Mouse (Mus musculus) naive thymus-derived CD4-positive, alpha-beta T cell, adult 2 months (primary cell): Measurements from ENCODE around the gene Sympk.
A peak's percentile ranks its signal among the peaks of the same experiment; 100 is the strongest.

Experiments used
- DNase-seq: peaks from one replicate; pipeline ENCODE4 v3.0.0-alpha.2; 2011; ENCODE audit warnings: low read depth

The Sympk gene

DNA sequence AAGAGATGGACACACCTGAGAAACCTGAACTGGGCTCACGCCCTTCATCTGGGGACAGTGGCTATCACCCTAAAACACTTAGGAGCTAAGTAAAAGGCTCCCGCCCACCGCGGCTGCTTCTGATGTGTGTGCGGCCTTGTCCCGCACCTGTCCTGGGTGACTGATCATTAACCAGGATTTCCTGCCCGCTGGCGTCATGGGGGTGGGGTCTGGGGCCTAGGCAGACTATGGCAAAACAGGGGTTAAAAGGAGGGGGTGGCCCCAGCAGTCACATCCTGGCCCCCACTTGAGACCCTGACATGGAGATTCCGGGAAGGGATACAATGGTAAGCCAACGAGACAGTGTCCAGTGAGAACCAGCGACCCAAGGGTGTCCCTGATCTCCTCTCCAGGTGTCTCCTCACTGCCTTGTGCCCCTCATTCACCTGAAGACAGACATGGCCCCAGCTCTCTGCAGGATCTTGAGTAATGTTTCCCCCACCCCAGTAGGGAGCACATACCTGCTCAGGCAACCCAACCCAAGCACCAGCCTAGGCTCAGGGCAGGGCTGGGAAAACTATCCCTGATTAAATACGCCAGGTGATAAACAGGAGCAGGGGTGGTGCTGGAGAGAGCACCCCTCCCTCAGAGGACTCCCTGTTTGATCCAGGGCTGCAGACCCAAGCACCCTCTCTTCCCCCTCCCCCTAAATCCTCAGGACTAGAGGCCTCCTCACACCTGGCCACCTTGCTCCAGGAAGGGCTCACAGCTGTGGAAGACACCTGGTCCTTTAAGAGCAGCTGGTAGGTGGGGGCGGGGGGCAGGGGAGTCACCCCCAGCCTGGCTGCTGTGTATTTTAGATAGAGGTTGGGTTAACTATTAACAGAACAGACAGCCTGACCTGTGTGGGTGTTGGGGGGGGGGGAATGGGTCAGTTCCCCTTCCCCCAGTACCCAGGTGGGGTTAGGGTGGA is 16.9 kb upstream of the Sympk start:
- no peak for DNase-seq

DNA sequence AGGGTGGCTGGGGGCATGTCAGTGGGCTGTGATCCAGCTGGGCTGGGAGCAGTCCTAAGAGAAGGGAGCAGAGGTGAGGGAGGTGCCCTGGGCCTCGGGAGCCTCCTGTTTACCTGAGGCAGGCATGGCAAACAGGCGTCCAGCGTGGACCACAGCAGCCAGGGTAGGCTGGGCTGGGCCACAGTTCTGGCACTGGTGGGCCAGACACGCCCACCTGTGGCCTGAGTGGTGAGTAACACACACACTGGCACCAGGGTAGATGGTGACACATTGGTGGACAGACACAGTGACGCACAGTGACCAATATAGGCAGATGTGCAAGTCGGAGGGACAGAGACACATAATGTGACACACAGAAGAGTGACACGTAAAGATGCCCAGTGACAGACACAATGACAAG is 13.6 kb upstream of the Sympk start:
- DNase-seq = no peak

DNA sequence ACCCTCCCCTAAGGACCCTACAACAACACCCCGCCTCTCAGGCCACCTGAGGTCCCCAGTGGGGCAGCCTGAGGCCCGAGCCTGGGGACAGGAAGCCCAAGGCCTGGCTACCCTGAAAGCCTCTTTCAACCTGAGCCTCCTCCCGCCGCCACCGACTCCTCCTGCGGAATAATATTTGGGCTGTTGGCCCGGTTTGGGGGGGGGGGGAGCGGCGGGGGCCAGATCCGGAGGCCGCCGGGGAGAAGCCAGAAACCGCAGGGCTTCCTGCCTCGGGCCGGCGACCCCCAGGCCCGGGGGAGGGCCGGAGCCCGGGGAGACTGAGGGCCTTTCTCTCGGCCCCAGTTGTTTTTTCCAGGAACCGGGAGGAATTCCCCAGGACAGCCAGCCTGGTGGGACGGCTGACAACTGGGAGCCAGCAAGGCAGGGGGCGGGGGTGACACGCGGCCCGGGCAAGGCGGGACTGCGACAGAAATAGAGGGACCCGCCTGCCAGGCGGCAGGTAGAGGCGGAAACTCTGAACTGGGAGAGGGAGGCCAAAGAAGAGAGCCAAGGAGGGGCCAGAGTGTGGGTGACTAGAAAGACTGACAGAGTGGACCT is 12.1 kb upstream of the Sympk start:
- DNase-seq = no peak

DNA sequence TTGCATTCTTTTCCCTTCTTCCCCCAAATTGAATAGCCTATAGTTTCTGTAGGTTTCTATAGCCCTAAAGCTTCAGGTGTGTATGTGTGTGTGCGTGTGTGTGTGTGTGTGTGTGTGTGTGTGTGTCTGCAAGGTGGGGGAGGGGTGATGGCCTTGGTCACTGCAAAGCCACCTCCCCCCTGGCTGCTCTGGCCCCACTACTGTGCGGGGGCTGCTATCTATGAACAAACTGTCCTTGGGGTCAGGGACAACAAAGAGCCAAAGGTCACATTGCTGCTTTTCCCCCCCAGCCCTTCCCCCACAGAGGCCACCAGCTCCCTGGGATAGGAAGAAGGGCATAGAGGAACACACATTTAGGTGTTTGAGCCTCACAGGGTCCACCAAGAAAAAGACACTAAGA is 11.3 kb upstream of the Sympk start:
- no peak for DNase-seq

DNA sequence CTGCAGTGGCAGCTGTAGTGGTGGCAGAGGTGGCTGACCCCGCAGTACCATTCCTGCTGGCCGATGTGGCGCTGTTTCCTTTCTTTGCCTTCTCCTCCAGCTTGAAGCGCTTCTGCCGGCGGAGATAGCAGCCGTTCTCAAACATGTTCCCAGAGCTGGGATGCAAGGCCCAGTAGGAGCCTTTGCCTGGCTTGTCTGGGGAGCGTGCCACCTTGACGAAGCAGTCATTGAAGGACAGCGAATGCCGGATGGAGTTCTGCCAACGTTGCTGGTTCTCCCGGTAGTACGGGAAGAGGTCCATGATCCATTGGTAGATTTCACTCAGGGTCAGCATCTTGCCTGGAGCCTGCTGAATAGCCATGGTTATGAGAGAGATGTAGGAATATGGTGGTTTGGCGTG is 9.7 kb upstream of the Sympk start:
- no peak for DNase-seq

DNA sequence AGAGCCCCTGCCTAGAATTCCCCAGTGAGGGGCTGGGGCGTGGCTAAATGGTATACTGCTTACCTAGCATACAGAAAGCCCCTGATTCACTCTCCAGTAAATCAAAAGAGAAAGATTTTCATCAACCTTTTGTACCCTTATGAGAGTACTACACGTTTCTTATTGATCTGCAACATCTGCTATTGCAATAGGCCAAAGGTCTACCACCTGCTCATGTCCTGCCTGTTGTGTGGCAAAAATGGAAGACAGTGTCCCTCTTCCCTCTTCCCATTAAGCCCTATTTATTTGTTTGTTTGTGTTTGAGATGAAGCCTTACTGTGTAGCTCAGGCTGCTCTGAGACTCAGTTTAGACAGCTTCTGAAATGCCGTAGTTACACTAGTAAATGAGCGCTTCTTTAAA is 8.1 kb upstream of the Sympk start:
- no peak for DNase-seq

DNA sequence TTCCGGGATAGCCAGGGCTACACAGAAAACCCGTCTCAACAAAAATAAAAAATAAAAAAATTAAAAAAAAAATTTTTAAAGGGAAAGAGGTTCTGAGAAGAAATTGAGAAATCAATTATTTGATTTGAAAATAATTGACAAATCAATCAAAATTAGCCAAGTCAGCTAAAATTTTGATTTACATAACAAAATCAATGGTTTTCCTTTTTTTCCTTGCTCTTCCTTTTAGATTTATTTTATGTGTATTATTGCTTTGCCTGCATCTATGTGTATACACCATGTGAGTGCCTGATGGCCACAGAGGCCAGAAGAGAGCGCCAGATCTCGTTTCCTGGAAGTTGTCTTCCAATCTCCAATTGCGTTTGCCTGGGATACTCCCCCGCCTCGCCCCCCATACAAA is 6.3 kb upstream of the Sympk start:
- DNase-seq = no peak

DNA sequence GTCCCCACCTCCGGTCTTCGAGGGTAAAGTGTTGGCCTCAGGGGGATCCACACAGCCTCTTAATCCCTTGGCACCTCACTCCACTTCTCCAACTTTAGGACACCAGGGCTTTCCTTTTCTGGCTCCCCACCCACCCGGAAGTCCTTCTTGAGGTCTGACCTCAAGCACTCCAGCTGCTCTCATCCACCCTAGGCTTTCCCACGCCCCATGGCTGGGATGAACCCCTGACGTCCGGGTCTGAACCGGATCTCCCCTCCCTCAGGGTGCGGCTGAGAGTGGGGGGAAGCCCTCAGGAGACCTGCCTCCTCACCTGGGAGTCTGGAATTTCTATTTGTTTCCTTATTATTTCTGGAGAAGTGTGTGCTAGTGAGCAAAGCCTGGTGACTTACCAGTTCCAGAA is 3.1 kb upstream of the Sympk start:
- no peak for DNase-seq

DNA sequence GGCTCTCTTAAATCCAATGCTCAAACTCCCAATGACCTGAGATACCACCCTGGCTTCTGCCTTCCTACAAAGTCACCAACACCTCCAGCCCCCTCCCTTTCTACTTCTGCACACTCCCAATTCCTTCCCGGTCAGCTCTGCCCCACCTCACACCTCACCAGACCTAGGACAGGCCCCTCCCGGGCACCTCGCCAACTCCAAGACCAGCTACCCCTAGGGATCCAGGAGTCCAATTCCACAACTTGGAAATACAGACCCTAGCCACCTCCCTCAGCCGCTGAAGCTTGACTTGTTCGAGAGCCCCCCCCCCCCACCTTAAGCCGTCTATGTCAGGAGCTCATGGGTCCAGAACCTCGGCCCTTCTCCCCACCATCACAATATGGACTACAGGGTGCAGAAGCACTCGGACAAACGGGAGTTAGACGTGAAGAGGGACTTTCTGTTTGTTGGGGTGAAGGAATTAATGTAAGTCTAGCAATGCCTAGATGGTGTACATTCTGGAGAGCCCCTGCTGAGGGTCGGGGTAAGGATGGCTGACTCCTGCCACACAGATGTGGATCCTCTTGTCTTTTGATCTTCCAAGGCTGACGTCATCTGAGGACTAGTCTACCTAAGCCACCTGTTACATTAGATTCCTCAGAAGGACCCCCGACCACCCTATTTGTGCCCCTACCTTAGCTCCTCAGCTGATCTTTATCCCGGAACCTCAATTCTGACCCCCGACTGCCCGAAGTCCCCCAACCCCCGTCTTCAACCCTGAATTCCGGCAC is 1.8 kb upstream of the Sympk start:
- DNase-seq = no peak

DNA sequence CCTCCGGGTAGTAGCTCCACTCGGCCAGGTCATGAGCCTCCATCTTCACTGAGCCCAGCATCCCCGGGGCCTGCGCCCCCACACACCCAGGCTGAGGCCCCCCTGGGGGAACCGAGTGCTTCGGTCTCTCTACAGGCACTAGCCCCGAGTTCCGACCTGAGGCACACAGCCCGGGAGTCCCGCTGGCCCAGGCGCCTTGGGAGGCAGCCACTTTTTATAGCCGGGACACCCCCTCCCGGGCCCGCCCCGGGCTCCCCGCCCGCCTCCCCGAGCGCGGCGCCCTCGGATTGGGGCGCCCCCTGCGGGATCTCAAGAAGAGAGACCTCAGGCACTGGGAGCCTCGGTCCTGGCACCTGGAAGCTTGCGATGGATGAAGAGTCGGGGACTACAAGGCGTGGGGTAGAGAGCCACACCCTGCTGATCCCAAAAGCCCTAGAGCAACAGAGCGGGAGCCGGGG is 791 bp upstream of the Sympk start, which contains the start of gene Foxa3:
Gene Foxa3, minus strand, starts transcription at position 182 of the 458 bp plus-strand sequence.
- peak; percentile 71 for DNase-seq

DNA sequence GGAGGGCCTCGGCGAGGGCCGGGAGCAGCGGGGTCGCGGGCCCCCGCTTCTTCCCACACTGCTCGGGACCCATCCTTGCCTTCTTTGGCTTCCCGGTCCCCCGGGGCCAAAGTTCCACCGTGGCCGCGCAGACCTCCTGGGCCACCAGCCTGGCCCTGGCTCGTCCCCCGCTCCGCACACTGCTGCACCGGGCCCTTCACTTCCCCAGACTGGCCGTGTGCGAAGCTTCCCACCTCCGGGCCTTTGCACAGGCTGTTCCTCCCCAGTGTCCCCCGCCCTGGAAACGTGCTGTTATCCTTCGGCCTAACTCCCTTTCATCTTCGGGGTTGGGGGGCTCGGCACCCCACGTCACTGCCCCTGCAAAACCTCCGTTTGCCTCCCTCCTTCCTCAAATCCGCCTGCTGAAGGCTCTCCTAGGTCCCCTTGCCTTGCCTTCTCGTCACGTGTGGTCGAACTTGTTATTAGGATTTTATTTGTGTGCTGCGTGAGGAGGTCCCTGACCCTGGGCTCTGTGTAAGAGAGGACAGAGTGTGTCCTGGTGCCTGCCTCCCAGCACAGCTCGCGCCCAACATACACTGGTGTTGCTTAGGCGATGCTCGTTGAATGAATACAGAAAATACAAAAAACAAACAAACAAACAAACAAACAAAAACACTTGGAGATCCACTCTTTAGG is 541 bp downstream of the Sympk start:
- DNase-seq = peak; percentile 55

DNA sequence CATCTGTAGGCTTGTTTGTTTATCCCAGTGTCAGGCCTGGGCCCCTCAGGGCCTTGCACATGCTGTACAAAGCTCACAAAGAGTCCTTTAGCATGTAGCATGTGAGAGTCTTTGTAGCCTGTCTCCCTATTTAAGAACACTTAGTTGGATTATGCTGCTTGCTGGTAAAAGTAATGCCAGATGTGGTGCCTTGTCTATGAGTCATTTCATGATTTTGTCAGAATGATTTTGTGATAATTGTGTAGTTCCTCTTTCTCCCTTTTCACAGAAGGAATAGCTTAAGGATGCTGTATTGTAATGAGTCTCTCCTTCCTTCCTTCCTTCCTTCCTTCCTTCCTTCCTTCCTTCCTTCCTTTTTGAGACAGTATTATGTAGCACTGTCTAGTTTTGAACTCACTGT is 3.9 kb downstream of the Sympk start:
- no peak for DNase-seq

DNA sequence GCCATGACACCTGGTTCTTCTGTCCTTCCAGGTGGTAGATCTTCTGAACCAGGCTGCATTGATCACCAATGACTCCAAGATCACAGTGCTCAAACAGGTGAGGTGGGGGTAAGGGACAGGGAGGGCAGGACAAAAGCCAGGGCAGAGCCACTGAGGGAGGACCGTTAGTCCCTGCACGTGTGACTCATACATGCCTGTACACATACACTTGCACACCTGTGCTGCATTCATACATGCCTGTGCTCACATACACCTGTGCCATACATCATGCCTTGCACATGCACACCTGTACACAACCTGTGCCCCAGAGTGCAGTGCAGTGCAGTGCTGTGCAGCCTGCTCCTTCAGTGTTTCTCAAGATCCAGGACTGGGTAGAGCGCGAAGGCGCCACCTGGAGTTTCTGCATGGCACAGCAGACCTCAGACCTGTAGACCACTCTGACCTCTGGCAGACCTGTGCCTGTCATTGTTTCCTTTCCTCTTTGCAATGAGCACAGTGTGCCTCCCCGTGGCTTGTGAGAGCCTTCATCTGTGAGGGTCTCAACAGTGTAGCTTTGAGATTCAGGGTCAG is 5.0 kb downstream of the Sympk start:
- DNase-seq = peak; percentile 69

DNA sequence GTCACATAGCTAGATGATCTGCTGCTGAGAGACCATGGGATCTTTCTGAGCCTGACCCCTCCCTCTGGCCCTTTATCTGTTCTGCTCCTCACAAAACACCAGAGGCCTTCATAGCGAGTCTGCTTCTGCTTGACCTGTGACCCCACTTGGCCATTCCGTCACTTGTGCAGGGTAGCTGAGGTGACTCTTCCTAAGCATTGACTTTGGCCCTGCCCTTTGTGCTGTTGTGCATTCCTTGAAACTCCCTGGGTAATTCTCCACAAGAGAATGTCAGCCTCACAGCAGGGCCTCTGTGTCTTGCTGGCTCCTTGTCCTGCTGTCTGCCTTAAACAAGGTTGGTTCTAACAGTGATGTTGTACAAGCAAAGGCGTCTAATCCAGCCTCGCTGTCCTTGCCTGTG is 7.5 kb downstream of the Sympk start:
- no peak for DNase-seq

DNA sequence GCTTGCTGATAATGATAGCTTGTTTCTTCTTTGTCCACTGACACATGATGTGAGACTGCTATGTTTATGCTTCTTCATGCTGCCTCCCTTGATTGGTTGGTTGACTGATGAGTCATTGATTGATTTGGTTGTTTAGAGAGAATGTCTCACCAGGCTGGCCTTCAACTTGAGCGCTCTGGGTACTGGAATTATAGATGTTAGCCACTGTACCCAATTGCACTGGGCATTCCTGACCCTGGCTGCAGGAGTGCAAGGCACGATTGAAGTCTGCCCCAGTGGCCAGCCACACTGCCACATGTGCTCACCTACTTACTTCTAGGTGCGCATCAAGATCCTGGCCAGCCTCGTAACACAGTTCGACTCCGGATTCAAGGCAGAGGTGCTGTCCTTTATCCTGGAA is 20.4 kb downstream of the Sympk start:
- no peak for DNase-seq

DNA sequence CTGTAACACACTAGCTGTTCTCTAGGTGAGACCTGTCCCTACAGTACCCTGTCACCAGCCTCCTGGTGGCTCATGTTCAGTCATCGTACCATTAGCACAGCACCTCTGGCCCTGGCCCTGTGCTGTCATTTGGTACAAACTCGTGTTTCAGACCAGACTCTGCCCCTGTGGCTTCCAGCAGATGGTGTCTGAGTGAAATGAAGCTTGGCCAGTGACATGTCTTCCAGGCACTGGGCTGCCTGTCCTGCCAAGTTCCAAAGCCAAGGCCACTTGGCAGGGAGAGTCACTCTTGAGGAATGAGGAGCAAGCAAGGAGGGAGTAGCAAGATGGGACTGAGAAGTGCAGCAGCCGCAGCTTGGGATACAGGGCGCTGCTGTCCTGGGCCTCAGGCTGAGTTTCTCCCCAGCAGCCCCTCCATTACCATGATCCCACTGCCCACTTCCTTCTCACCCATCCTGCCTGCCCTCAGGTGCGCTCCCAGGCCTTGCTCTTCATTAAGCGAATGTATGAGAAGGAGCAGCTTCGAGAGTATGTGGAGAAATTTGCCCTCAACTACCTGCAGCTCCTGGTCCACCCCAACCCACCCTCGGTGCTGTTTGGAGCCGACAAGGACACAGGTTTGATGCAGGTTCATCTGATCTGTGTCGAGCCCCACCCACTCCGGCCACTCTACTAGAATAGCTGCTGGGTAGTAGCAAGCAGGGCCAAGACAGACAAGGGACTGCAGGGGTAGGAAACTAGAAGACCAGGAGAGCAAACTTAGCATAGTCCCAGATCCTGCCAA is 22.3 kb downstream of the Sympk start:
- no peak for DNase-seq

DNA sequence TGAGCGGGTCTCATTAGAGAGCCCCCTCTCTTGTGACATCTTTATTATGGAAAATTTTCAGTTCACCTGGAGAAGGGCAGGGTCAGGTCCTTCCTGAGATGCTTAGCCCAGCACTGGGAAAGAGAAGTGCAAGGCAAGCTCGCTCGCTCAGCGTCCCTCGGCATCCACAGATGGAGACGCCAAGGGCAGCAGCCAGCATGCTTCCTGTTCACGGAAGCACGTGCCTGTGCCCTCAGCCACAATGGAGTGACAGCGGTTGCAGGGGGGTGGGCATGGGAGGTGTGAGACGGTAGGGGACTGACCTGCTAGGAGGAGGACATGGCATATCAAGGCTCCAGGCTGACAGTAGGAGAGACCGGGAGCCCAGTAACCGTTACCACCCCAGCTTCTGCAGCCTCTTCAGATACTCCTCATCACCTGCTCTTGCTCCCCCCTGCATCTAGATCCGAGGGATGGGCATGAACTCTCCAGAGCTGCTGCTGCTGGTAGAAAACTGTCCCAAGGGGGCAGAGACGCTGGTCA is 23.9 kb downstream of the Sympk start:
- no peak for DNase-seq

DNA sequence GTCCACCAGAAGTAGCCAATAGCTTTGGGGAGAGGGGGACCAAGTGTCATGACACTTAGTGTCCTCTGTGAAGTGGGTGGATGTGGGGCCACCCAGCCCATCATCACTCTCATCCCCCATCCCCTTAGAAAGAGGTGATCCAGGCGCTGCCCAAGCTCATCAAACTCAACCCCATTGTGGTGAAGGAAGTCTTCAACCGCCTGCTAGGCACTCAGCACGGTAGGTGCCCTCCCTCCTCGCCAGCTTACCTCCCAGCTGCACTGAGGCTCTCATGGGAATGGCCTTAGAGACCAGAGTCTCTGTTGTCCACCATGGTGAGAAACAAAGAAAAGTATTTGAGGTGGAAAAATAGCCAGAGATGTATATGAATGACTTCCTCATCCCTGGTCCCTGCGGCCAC is 25.1 kb downstream of the Sympk start:
- no peak for DNase-seq

DNA sequence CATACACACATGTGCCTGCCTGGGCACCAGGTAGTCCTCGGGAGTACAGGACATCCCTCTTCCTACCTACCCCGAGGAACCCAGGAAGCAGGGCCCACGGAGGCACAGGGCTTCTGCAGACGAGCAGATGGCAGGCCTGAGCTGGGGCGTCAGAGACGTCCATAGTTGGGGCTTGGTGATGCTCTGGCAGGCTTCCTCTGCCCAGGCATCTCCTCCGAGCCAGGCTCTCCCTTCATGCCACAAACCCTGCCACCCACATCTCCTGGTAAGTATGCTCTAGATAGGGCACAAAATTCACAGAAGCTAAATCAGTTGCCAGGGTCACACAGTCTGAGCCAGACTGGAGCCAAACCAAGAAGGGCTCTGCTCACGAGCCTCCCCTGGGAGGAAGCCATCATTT is 26.0 kb downstream of the Sympk start:
- no peak for DNase-seq

DNA sequence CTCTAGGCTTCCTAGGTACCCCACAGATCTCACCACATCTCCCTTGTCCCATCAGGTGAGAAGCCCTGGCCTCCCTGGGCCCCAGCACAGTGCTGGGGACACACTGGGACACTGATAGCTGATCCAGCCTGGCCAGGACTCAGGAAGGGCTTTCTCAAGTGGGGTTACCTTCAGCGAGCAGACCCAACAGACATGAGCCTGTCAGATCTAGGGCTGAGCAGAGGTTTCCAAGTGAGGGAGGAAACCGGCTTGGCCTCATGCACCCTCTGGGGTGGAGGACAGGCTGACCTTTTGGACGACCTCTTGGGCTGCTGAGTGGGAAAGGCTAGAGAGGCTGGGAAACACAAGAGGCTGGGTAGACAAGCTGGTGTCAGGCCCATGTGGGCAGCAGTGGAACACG is 27.0 kb downstream of the Sympk start:
- no peak for DNase-seq
